Mouse (Mus musculus) midbrain, embryonic 13.5 days (tissue): ENCODE measurements around the gene Gm21973. TPM values are rescaled to one million over a fixed set of nuclear protein-coding genes. Genes with fewer than 3 reads are reported as not detected.

ENCODE experiments used
- ATAC-seq: fragments of 200-750 bp; cut with Nextera tagmentation; 2 replicates; pipeline ENCODE4 v1.8.0; 2017; ENCODE audit warnings: mild to moderate bottlenecking, moderate TSS enrichment, moderate library complexity
- H3K27ac ChIP-seq: fragments of 300-500 bp; sonication (generic); 2 replicates; pipeline ENCODE4 v1.5.1; 2015; ENCODE audit warnings: inconsistent platforms, mild to moderate bottlenecking, moderate library complexity
- H3K27me3 ChIP-seq: fragments of 300-500 bp; sonication (generic); 2 replicates; pipeline ENCODE4 v1.6.1; 2015; ENCODE audit warnings: mild to moderate bottlenecking, inconsistent platforms
- H3K36me3 ChIP-seq: fragments of 300-500 bp; sonication (generic); 2 replicates; pipeline ENCODE4 v1.6.1; 2015; ENCODE audit warnings: mild to moderate bottlenecking, inconsistent platforms
- H3K4me1 ChIP-seq: fragments of 300-500 bp; sonication (generic); replicated peaks from 2 replicates; pipeline ENCODE4 v1.6.1; 2015; ENCODE audit warnings: inconsistent platforms
- H3K4me2 ChIP-seq: fragments of 300-500 bp; sonication (generic); replicated peaks from 2 replicates; pipeline ENCODE4 v1.6.1; 2015; ENCODE audit warnings: moderate library complexity, mild to moderate bottlenecking, inconsistent platforms
- H3K4me3 ChIP-seq: fragments of 300-500 bp; sonication (generic); replicated peaks from 2 replicates; pipeline ENCODE4 v1.5.1; 2015; ENCODE audit warnings: mild to moderate bottlenecking, inconsistent platforms
- H3K9ac ChIP-seq: fragments of 300-500 bp; sonication (generic); replicated peaks from 2 replicates; pipeline ENCODE4 v1.6.1; 2015; ENCODE audit warnings: mild to moderate bottlenecking, inconsistent platforms
- H3K9me3 ChIP-seq: fragments of 300-500 bp; sonication (generic); 2 replicates; pipeline ENCODE4 v1.6.1; 2016; ENCODE audit warnings: mild to moderate bottlenecking, inconsistent platforms
- WGBS: fragments of 180-500 bp; shearing (Covaris S2); methylation state at CpG from one replicate; pipeline ENCODE4 v1.1.7; 2015; 5-methylcytosine and 5-hydroxymethylcytosine counted together
- polyA plus RNA-seq: library from polyadenylated mRNA; unstranded; fragments of >200 nt; fragmentation: Nextera tagmentation; extraction: Ambion mirVana; gene quantifications from 2 replicates; pipeline ENCODE4 v1.2.1, GENCODE M21; 2015

Gene Gm21973
- not detected in 2 replicates for polyA plus RNA-seq

DNA sequence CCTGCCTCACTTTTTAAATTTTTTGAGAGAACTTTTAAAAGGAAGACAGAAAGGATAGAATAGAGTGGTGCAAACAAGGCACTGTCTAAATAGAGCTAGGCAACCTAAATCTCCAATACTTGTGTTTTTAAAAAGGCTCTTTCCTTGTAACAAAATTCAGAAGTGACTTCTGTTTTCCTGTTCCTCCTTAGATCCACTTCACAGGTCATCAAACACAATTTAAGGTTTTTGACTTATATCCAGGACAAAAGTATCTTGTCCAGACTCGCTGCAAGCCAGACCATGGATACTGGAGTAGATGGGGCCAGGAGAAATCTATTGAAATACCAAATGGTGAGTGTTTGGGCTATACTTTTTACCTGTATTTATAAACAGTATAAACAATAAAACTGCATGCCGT lies at the start of gene Gm21973:
Gene Gm21973 (plus strand): TSS at position 301 of the 400 bp plus-strand sequence.
- no peak within 1 kb of the TSS for H3K4me3 ChIP-seq
- H3K36me3 ChIP-seq: no peaks in the 10 kb centered on the region
- no peaks in the 10 kb centered on the region for H3K9me3 ChIP-seq
- H3K4me1 ChIP-seq: no peaks in the 10 kb centered on the region
- H3K4me2 ChIP-seq: no peak within 1 kb of the TSS
- no peak within 1 kb of the TSS for H3K27ac ChIP-seq
- WGBS: 89% methylated on average over 2 of the region's 2 CpGs
- H3K27me3 ChIP-seq: no peaks in the 10 kb centered on the region
- H3K9ac ChIP-seq: no peak within 1 kb of the TSS
- ATAC-seq: no peak

DNA sequence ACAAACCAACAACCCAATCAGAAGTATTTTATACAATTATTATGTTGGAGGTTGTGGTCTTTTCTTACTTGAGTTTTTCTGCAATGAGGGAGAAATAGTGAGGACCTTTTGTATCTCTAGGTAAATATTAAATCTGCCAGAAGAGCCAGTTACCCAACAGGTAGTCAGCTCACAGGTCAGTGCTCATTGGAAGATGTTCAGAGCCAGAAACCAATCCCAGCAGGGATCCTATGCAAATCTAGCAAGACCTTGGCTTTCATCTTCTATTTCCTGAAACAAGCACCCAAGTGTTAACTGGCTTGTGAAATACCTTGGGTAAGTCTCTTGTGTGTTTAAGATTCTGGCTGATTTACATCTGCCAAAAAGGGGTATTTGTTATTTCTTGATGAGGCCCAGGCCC lies 48.8 kb upstream of the Gm21973 start:
- no peak overlapping the region for H3K4me2 ChIP-seq
- no peak for ATAC-seq
- H3K9me3 ChIP-seq: no peaks in the 10 kb centered on the region
- no peak overlapping the region for H3K27ac ChIP-seq
- no peaks in the 10 kb centered on the region for H3K4me1 ChIP-seq
- no peaks in the 10 kb centered on the region for H3K36me3 ChIP-seq
- no peaks in the 10 kb centered on the region for H3K27me3 ChIP-seq
- H3K9ac ChIP-seq: no peak overlapping the region
- H3K4me3 ChIP-seq: no peak overlapping the region

DNA sequence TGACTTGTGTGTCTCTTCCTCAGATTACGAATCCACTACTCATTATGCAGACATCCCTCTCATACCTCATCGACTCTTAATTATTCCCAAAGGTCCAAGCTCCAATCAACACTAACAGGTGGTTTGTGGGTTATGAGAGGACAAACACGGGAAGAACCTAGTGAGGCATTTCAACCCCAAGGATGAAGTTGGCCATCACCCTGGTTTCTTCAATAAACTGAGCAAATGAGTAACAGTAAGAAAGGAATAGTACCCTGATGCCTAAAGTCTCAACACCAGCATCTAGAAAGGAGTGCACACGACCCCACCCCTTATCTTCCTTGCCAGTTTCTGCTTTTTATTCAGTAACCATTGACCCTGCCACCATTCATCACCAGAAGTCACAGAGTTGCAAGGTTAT lies 47.7 kb upstream of the Gm21973 start:
- Histone ChIP-seq H3K9ac (no peak overlapping the region), H3K36me3 (no peaks in the 10 kb centered on the region), H3K27me3 (no peaks in the 10 kb centered on the region), H3K4me3 (no peak overlapping the region), H3K4me1 (no peaks in the 10 kb centered on the region), H3K9me3 (no peaks in the 10 kb centered on the region), H3K4me2 (no peak overlapping the region), H3K27ac (no peak overlapping the region)
- 84% methylated on average over 4 of the region's 4 CpGs for WGBS
- ATAC-seq: no peak

DNA sequence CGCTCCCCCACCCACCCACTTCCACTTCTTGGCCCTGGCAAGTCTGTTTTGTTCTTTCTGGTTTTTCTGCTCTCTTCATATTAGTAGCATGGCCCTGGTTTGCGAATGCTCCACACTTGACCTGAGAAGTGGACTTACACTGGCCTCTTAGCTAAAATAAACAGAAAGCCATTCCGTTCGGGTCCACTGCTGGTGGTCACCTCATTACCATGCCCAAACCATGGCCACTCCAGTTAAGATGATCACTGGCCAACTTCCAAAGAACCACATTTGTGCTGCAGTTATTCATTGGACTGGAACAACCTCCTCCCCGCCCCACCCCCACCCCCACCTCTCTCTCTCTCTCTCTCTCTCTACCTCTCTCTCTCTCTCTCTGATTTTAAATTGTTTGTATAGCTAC lies 43.6 kb upstream of the Gm21973 start:
- ATAC-seq: no peak

DNA sequence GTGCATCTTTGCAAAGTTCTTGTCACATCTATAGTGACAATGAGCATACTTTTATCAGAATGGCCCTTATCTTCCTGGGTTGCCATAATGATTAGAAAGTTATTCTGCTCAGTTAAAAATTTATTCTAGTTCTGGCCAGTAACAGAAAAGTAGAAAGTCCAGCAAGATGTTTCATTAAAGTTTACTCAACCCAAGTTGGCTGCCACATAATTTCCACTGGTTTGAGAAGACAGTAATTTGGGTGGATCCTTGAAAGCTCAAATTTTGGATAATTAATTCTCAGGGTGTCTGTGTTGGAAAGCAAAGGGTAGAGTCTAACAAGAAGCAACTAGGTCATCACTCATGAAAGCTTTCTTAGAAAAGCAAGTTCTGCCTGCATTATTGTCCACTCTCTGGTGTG lies 41.5 kb upstream of the Gm21973 start:
- Histone ChIP-seq H3K27ac (no peak overlapping the region), H3K9ac (no peak overlapping the region), H3K36me3 (no peaks in the 10 kb centered on the region), H3K4me3 (no peak overlapping the region), H3K4me1 (no peaks in the 10 kb centered on the region), H3K27me3 (no peaks in the 10 kb centered on the region), H3K4me2 (no peak overlapping the region), H3K9me3 (no peaks in the 10 kb centered on the region)
- ATAC-seq: no peak

More for the DNA sequence above, 43.6 kb upstream of the Gm21973 start:
- Histone ChIP-seq H3K4me2 (no peak overlapping the region), H3K27ac (no peak overlapping the region), H3K9me3 (no peaks in the 10 kb centered on the region), H3K9ac (no peak overlapping the region), H3K4me3 (no peak overlapping the region), H3K4me1 (no peaks in the 10 kb centered on the region), H3K36me3 (no peaks in the 10 kb centered on the region), H3K27me3 (no peaks in the 10 kb centered on the region)
- 73% methylated on average over 5 of the region's 5 CpGs for WGBS

DNA sequence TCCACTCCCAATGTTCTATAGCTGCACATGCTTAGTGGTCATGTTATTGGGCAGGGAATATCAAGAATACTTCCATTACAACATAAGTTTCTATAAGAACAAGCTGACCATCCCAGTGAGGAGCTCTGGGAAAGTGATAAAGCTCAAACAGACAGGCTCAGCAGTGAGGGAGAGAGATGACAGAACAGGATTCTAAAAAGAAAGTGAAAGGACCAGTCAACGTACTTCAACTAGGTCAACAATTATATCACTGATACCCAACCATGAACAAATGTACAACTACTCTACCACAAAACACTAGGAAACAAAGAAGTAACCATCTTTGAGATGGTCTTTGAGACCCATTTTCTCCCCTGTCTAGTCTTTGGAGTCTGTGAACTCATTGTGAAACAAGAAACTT lies 28.6 kb upstream of the Gm21973 start:
- no peak overlapping the region for H3K4me2 ChIP-seq
- 94% methylated on average over 1 of the region's 1 CpGs for WGBS
- H3K9me3 ChIP-seq: no peaks in the 10 kb centered on the region
- H3K4me1 ChIP-seq: no peaks in the 10 kb centered on the region
- ATAC-seq: no peak
- H3K27me3 ChIP-seq: no peaks in the 10 kb centered on the region
- no peak overlapping the region for H3K4me3 ChIP-seq
- no peaks in the 10 kb centered on the region for H3K36me3 ChIP-seq
- no peak overlapping the region for H3K9ac ChIP-seq
- H3K27ac ChIP-seq: no peak overlapping the region

DNA sequence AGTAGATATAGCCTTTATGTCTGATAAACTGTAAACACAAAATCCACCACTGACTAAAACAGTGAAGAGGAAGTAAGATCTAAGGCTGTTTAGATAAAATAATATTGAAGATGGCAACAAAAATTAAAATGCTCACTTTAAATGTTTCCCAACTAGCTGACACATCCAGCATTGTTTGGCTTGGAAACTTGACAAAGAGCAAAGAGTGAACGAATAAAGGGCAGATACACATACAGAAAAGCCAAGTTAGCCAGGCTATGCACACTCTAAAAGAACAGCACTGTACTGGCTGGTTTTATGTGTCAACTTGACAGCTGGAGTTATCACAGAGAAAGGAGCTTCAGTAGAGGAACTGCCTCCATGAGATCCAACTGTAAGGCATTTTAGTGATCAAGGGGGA lies 27.1 kb upstream of the Gm21973 start:
- Histone ChIP-seq H3K36me3 (no peaks in the 10 kb centered on the region), H3K9me3 (no peaks in the 10 kb centered on the region), H3K27ac (no peak overlapping the region), H3K4me2 (no peak overlapping the region), H3K27me3 (no peaks in the 10 kb centered on the region), H3K4me3 (no peak overlapping the region), H3K4me1 (no peaks in the 10 kb centered on the region), H3K9ac (no peak overlapping the region)
- no peak for ATAC-seq
- WGBS: 85% methylated on average over 1 of the region's 1 CpGs

DNA sequence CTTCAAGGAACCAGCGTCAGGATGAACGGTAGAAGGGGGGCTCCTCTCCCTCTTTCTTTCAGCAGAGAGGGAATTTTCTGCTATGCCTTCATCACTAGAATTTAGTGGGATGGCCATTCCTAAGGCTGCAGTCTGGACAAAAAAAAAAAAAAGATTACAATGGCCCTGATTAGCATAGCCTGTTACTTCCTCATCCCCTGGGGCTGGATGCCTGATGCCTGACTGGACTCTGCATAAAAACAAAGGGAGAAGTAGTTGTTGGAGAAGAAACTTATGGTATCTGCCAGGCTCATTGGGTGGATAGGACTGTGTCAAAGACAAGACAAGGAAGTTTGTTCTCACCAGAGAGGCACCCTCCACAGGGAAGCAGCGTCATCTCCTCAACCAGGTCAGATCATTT lies 25.7 kb upstream of the Gm21973 start:
- H3K4me1 ChIP-seq: no peaks in the 10 kb centered on the region
- H3K9me3 ChIP-seq: no peaks in the 10 kb centered on the region
- no peak overlapping the region for H3K4me2 ChIP-seq
- no peaks in the 10 kb centered on the region for H3K27me3 ChIP-seq
- no peaks in the 10 kb centered on the region for H3K36me3 ChIP-seq
- no peak overlapping the region for H3K27ac ChIP-seq
- H3K4me3 ChIP-seq: no peak overlapping the region
- 57% methylated on average over 3 of the region's 3 CpGs for WGBS
- no peak overlapping the region for H3K9ac ChIP-seq
- no peak for ATAC-seq

DNA sequence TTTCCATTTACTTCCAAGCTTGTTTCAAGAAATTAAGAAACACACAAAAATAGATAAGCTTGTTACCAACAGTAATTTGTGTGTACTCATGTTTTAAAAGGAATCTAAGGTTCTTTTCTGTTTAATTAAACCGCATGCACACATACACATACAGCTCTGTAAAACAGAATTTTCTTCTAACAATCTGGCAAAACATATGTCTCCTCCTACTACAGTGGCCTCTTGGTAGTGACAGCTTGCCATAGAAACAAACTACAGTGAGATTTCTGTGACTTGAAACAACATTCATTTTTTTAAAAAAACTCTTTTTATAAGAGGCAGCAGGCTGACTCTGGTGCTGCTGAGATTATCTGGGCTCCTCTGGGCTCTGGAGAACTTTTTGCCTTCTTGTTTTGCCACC lies 18.7 kb upstream of the Gm21973 start:
- no peak for ATAC-seq
- Histone ChIP-seq H3K4me3 (no peak overlapping the region), H3K4me2 (no peak overlapping the region), H3K36me3 (no peaks in the 10 kb centered on the region), H3K27ac (no peak overlapping the region), H3K9ac (no peak overlapping the region), H3K4me1 (no peaks in the 10 kb centered on the region), H3K9me3 (no peaks in the 10 kb centered on the region), H3K27me3 (no peaks in the 10 kb centered on the region)
- WGBS: 98% methylated on average over 1 of the region's 1 CpGs

DNA sequence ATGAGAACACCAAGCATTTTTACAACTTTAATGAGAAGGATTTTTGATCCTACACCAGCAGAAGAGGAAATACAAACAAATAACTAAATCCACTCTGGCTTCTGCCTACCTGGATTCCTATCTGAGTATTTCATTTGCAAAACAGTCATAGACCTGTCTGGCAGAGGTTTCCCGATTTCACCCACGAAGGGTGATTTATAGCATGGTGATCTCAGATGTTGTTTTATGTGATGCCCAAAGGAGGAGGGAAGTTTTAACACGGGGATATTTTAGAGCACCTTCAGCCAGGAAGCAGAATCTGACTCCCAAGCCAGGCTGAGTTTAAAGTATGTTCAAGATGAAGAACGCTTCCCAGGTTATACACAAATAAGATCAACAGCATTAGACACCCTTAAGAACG lies 13.4 kb upstream of the Gm21973 start:
- no peaks in the 10 kb centered on the region for H3K9me3 ChIP-seq
- no peak overlapping the region for H3K4me3 ChIP-seq
- no peaks in the 10 kb centered on the region for H3K36me3 ChIP-seq
- no peak for ATAC-seq
- 86% methylated on average over 5 of the region's 5 CpGs for WGBS
- H3K9ac ChIP-seq: no peak overlapping the region
- H3K27ac ChIP-seq: no peak overlapping the region
- H3K4me2 ChIP-seq: no peak overlapping the region
- no peaks in the 10 kb centered on the region for H3K4me1 ChIP-seq
- H3K27me3 ChIP-seq: no peaks in the 10 kb centered on the region

DNA sequence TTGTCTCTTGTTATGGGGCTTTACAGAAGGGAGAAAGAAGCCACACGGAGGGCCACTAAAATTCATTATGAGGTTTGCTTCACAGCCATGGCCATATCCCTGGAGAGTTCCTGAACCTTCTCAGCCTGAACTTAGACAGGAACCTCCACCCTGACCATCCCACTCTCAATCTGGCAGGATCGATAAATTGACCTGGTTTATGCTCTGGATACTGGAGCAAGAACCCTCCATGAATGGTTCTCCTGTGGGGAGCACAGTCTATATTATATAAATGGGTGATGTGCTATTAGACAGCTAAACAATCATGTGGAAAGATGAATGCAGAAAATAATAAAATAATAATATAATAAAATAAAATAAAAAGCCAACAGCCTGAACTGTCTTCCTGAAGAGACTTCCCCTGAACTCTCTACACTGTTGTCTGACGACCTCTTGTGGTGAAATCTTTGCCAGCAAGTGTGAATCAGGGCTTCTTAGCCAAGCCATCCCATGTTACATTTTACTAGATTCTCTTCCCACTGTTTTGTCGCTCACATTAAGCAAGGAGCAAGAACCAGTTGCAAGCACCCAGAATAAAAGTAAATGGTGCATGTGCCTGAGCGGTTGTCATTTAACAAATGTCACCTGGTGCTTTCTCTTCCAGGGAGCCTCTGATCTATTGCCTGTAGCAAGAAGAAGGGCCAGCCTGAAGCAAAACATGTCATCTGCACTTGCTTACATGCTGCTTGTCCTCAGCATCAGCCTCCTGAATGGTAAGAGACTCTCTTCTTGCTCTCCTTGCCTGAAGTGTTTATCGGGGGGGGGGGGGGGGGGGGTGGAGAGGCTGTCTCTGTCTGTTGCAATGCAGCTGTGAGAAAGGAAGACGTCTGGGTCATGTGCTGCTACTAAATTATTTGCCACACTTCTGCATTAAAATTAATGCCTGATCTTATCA lies 11.4 kb upstream of the Gm21973 start:
- no peaks in the 10 kb centered on the region for H3K9me3 ChIP-seq
- peak; percentile 68 for ATAC-seq
- H3K27ac ChIP-seq: no peak overlapping the region
- no peaks in the 10 kb centered on the region for H3K4me1 ChIP-seq
- no peak overlapping the region for H3K4me2 ChIP-seq
- WGBS: 53% methylated on average over 7 of the region's 7 CpGs
- H3K4me3 ChIP-seq: no peak overlapping the region
- no peaks in the 10 kb centered on the region for H3K27me3 ChIP-seq
- H3K36me3 ChIP-seq: no peaks in the 10 kb centered on the region
- no peak overlapping the region for H3K9ac ChIP-seq

DNA sequence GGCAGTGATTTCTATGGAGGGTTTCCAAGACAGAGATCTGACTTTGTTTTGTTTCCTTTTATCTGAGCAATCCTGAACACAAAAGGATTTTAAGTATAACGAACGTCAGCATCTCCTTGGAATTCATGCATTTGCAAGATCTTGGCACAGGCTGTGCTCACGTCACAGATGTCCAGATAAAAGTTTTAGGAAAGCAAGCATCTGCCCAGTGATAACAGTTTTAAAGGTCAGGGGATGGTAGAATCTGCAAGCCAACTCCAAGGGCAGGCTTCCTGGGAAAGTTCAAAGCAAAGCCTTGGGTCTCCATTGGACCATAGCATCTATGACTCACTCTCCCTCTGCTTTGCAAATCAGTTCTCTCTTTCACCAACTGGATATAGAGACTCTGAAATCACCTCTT lies 5.4 kb downstream of the Gm21973 start:
- Histone ChIP-seq H3K9me3 (no peaks in the 10 kb centered on the region), H3K4me1 (no peaks in the 10 kb centered on the region), H3K36me3 (no peaks in the 10 kb centered on the region), H3K4me2 (no peak overlapping the region), H3K27me3 (no peaks in the 10 kb centered on the region), H3K27ac (no peak overlapping the region), H3K9ac (no peak overlapping the region), H3K4me3 (no peak overlapping the region)
- WGBS: 74% methylated on average over 3 of the region's 3 CpGs
- ATAC-seq: no peak

DNA sequence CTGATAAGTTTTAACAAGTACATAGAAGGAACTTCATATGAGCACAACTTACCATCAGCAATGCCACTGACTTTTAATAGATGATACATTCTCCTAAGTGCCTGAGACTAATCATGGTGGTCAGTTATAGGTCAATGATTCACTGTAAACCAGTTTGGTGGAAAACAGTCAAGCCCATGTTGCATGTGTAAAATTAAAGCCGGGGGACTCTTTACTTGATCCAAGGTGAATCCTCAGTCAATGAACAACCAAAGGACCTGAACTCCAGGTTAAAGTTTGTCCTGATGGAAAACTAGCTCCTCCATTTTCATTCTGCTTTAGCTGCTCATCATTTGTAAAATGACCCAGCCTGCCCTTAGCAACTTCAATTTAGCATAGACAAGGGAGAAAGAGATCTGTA lies 7.4 kb downstream of the Gm21973 start:
- H3K4me3 ChIP-seq: no peak overlapping the region
- no peak overlapping the region for H3K9ac ChIP-seq
- H3K36me3 ChIP-seq: no peaks in the 10 kb centered on the region
- WGBS: 98% methylated on average over 1 of the region's 1 CpGs
- H3K27me3 ChIP-seq: no peaks in the 10 kb centered on the region
- no peak overlapping the region for H3K4me2 ChIP-seq
- no peak overlapping the region for H3K27ac ChIP-seq
- ATAC-seq: no peak
- no peaks in the 10 kb centered on the region for H3K4me1 ChIP-seq
- no peaks in the 10 kb centered on the region for H3K9me3 ChIP-seq
